In the genomic region with DNA sequence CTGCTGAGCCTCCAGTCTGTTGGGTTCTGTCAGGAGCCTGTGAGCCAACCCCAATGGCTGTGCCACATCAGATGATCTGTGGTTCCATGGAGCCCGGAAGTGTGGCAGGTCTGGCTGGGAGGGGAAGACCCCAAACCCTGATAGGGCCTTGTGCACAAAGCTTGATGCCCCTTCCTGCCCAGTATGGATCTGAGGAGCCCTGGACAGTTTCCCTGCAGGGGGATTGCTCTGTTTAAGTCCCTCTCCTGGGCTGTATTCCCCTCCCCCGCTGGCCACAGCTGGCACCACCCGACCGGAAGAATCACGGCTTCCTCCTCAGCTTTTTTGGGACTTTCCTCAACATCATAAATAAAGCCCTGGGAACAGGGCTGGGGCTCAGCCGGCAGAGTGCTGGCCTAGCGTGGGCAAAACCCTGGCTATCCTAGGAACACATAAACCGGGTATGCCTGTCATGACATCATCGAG, we compare ENCODE assay signal across 8 mouse cellular contexts. TPM values are rescaled to one million over a fixed set of nuclear protein-coding genes. Genes with fewer than 3 reads are reported as not detected.
DNase-seq lines count a peak whose midpoint lies in the region; ATAC-seq and TF ChIP-seq lines count a peak whose summit lies in the region.

No protein-coding gene starts in this region.

- no peaks in the 10 kb centered on the region for H3K9me3 ChIP-seq in embryonic facial prominence, embryonic 10.5 days

- H3K4me1 ChIP-seq in embryonic facial prominence, embryonic 10.5 days, result peaks cover 37% of the 10 kb centered on the region

- TF ChIP-seq CTCF in layer of hippocampus, adult 2 months (conservative IDR thresholded peaks at IDR 0.05), result no peak

- H3K27me3 ChIP-seq in embryonic facial prominence, embryonic 10.5 days (replicated peaks; ENCODE audit: low read depth, poor library complexity, severe bottlenecking), result no peaks in the 10 kb centered on the region

- no peak overlapping the region for H3K4me3 ChIP-seq in layer of hippocampus, adult 2 months
- peak overlapping the region; percentile 5; the same call in 1 of the 2 replicates for H3K4me3 ChIP-seq in embryonic facial prominence, embryonic 10.5 days

- peak; percentile 67 for ATAC-seq in monocyte, adult 5-6 weeks (replicated peaks; ENCODE audit: insufficient number of reproducible peaks, low FRiP score, low TSS enrichment, poor library complexity, severe bottlenecking)

- WGBS in embryonic facial prominence, embryonic 10.5 days, result 65% methylated on average over 9 of the region's 9 CpGs

- H3K36me3 ChIP-seq in embryonic facial prominence, embryonic 10.5 days (replicated peaks), result peaks cover 28% of the 10 kb centered on the region

- DNase-seq in layer of hippocampus, adult 2 months (ENCODE audit: low spot score in 2 of 2), result no peak
- DNase-seq in layer of hippocampus, postnatal 14 days (ENCODE audit: low spot score in 2 of 2), result no peak
- no peak for DNase-seq in embryonic facial prominence, embryonic 10.5 days (ENCODE audit: low spot score)
- peak; percentile 66 for DNase-seq in kidney, postnatal 14 days
- no peak for DNase-seq in right cerebral cortex, postnatal 14 days
- DNase-seq in ovary, postnatal 14 days (ENCODE audit: low spot score), result no peak
- no peak for DNase-seq in gastrocnemius, adult 8-10 months (ENCODE audit: low spot score in 2 of 2)

- peak overlapping the region; percentile 82 for H3K27ac ChIP-seq in layer of hippocampus, adult 2 months
- H3K27ac ChIP-seq in embryonic facial prominence, embryonic 10.5 days (replicated peaks), result peak overlapping the region; percentile 54; the same call in 1 of the 2 replicates

RNA-seq across cellular contexts. Expression of a gene that starts 6.5 kb away (rescaled TPM):
- total RNA-seq in layer of hippocampus, adult 2 months (2021), result 10 to 100 TPM; 13.8 to 20.9 TPM
- total RNA-seq in layer of hippocampus, postnatal 14 days (2021), result 10 to 100 TPM; 23.3 to 24.5 TPM
- 5.1 and 5.8 TPM in 2 replicates for polyA plus RNA-seq in embryonic facial prominence, embryonic 10.5 days (2016; fragmentation: Nextera tagmentation; extraction: Ambion mirVana)
- total RNA-seq in monocyte, adult 5-6 weeks (2017), result 24.6 to 27.9 TPM (median 26.7 TPM) in 3 replicates
- 100 to 1,000 TPM in 1 of 4 experiments, 10 to 100 TPM in 3; 38.9 to 177 (median 68.9) TPM for total RNA-seq in gastrocnemius, adult 8-10 months (2022)

RNA-seq across cellular contexts. Expression of a gene that starts 24.8 kb away (rescaled TPM):
- total RNA-seq in layer of hippocampus, adult 2 months (2021), result 1 to 10 TPM in 1 of 2 experiments, under 1 TPM in 1; 0.61 to 1.1 TPM
- 1 to 10 TPM; 1.5 TPM for total RNA-seq in layer of hippocampus, postnatal 14 days (2021)
- polyA plus RNA-seq in embryonic facial prominence, embryonic 10.5 days (2016; fragmentation: Nextera tagmentation; extraction: Ambion mirVana), result not detected in 2 replicates
- total RNA-seq in monocyte, adult 5-6 weeks (2017), result 2.7 to 11.0 TPM (median 7.9 TPM) in 3 replicates
- total RNA-seq in gastrocnemius, adult 8-10 months (2022), result not detected

RNA-seq across cellular contexts. Expression of a gene that starts 28.2 kb away (rescaled TPM):
- 100 to 1,000 TPM; 468 to 473 TPM for total RNA-seq in layer of hippocampus, adult 2 months (2021)
- total RNA-seq in layer of hippocampus, postnatal 14 days (2021), result 100 to 1,000 TPM; 295 to 297 TPM
- 12.4 and 13.9 TPM in 2 replicates for polyA plus RNA-seq in embryonic facial prominence, embryonic 10.5 days (2016; fragmentation: Nextera tagmentation; extraction: Ambion mirVana)
- 9.6 to 28.2 TPM (median 11.6 TPM) in 3 replicates for total RNA-seq in monocyte, adult 5-6 weeks (2017)
- total RNA-seq in gastrocnemius, adult 8-10 months (2022), result 1 to 10 TPM; 1.7 to 4.5 (median 2.4) TPM

RNA-seq across cellular contexts. Expression of a gene that starts 30.0 kb away (rescaled TPM):
- 10 to 100 TPM; 17.4 to 18.3 TPM for total RNA-seq in layer of hippocampus, adult 2 months (2021)
- 10 to 100 TPM; 22.0 to 22.8 TPM for total RNA-seq in layer of hippocampus, postnatal 14 days (2021)
- 4.7 and 5.1 TPM in 2 replicates for polyA plus RNA-seq in embryonic facial prominence, embryonic 10.5 days (2016; fragmentation: Nextera tagmentation; extraction: Ambion mirVana)
- not detected in 3 replicates for total RNA-seq in monocyte, adult 5-6 weeks (2017)
- 10 to 100 TPM; 18.0 to 21.5 (median 20.5) TPM for total RNA-seq in gastrocnemius, adult 8-10 months (2022)

RNA-seq across cellular contexts. Expression of a gene that starts 40.7 kb away (rescaled TPM):
- total RNA-seq in layer of hippocampus, adult 2 months (2021), result 10 to 100 TPM; 82.2 to 88.9 TPM
- total RNA-seq in layer of hippocampus, postnatal 14 days (2021), result 10 to 100 TPM; 84.5 to 92.7 TPM
- polyA plus RNA-seq in embryonic facial prominence, embryonic 10.5 days (2016; fragmentation: Nextera tagmentation; extraction: Ambion mirVana), result 173 and 179 TPM in 2 replicates
- total RNA-seq in monocyte, adult 5-6 weeks (2017), result 32.1 to 34.0 TPM (median 32.6 TPM) in 3 replicates
- total RNA-seq in gastrocnemius, adult 8-10 months (2022), result 10 to 100 TPM; 61.7 to 77.8 (median 67.5) TPM

Comparison
In these comparisons a context has a peak if more than half of its experiments do, and no peak if none do; other contexts are left out.
1. RNA of a gene that starts 28.2 kb away (total RNA-seq): 468 to 473 TPM in layer of hippocampus, adult 2 months and 295 to 297 TPM in layer of hippocampus, postnatal 14 days; 9.6 to 28.2 TPM in monocyte, adult 5-6 weeks and 1.7 to 4.5 TPM in gastrocnemius, adult 8-10 months; every median in the first group is over 10 times any median in the second.